Mouse (Mus musculus): ENCODE measurements around the gene Chka.

Chka gene

GRCm38 (mm10) chr19:3916727-3917126 is 65.2 kb downstream of the Chka start:
- no peak for DNase-seq (ENCODE audit: low spot score)

GRCm38 (mm10) chr19:3919928-3920327 is 68.4 kb downstream of the Chka start:
- DNase-seq (ENCODE audit: low spot score), result no peak

GRCm38 (mm10) chr19:3922661-3923371 is 71.2 kb downstream of the Chka start:
- no peak for DNase-seq (ENCODE audit: low spot score)

GRCm38 (mm10) chr19:3923586-3923985 is 72.0 kb downstream of the Chka start:
- DNase-seq (ENCODE audit: low spot score), result no peak

- DNase-seq (ENCODE audit: low spot score), result no peak
These were observed 72.6 kb downstream of the Chka start for GRCm38 (mm10) chr19:3924190-3924589.

GRCm38 (mm10) chr19:3924868-3925267 is 73.3 kb downstream of the Chka start:
- DNase-seq (ENCODE audit: low spot score), result no peak

GRCm38 (mm10) chr19:3925859-3926258 is 74.3 kb downstream of the Chka start:
- DNase-seq (ENCODE audit: low spot score), result no peak

GRCm38 (mm10) chr19:3926279-3926678 is 74.7 kb downstream of the Chka start:
- DNase-seq (ENCODE audit: low spot score), result no peak

GRCm38 (mm10) chr19:3926685-3927084 is 75.1 kb downstream of the Chka start:
- no peak for DNase-seq (ENCODE audit: low spot score)

GRCm38 (mm10) chr19:3927989-3928388 is 76.4 kb downstream of the Chka start:
- no peak for DNase-seq (ENCODE audit: low spot score)

- DNase-seq (ENCODE audit: low spot score), result no peak
These were observed 77.2 kb downstream of the Chka start for GRCm38 (mm10) chr19:3928779-3929178.

GRCm38 (mm10) chr19:3929211-3929941 is 77.8 kb downstream of the Chka start, which contains the start of gene Aldh3b1:
TSS of gene Aldh3b1 (minus strand) at chr19:3929808.
- peak; percentile 76 for DNase-seq (ENCODE audit: low spot score)

- DNase-seq (ENCODE audit: low spot score), result peak; percentile 76
These were observed 78.9 kb downstream of the Chka start for GRCm38 (mm10) chr19:3930262-3931057.

- no peak for DNase-seq (ENCODE audit: low spot score)
These were observed 80.1 kb downstream of the Chka start for GRCm38 (mm10) chr19:3931716-3932115.

- DNase-seq (ENCODE audit: low spot score), result peak; percentile 83
These were observed 83.7 kb downstream of the Chka start, which contains the start of gene Unc93b1 for GRCm38 (mm10) chr19:3935032-3935895. TSS of gene Unc93b1 (plus strand) at chr19:3935186.

- peak; percentile 43 for DNase-seq (ENCODE audit: low spot score)
These were observed 84.6 kb downstream of the Chka start for GRCm38 (mm10) chr19:3935896-3936850.

- DNase-seq (ENCODE audit: low spot score), result no peak
These were observed 90.7 kb downstream of the Chka start for GRCm38 (mm10) chr19:3942315-3942714.

GRCm38 (mm10) chr19:3942986-3943735 is 91.6 kb downstream of the Chka start:
- DNase-seq (ENCODE audit: low spot score), result no peak
